Mouse (Mus musculus): ENCODE measurements around the gene Btbd10.
A peak's percentile ranks its signal among the peaks of the same experiment; 100 is the strongest.

The Btbd10 gene

GRCm38 (mm10) chr7:113295077-113295890 lies 73.9 kb downstream of the Btbd10 start:
- no peak for DNase-seq (ENCODE audit: low spot score in 2 of 2)

GRCm38 (mm10) chr7:113294598-113294997 lies 74.6 kb downstream of the Btbd10 start:
- no peak for DNase-seq (ENCODE audit: low spot score in 2 of 2)

- DNase-seq (ENCODE audit: low spot score in 2 of 2), result no peak
Measured at GRCm38 (mm10) chr7:113292193-113292592, 77.0 kb downstream of the Btbd10 start.

GRCm38 (mm10) chr7:113291741-113292140 lies 77.5 kb downstream of the Btbd10 start:
- DNase-seq (ENCODE audit: low spot score in 2 of 2), result no peak

GRCm38 (mm10) chr7:113289211-113289610 lies 80.0 kb downstream of the Btbd10 start:
- DNase-seq (ENCODE audit: low spot score in 2 of 2), result no peak

- no peak for DNase-seq (ENCODE audit: low spot score in 2 of 2)
Measured at GRCm38 (mm10) chr7:113285405-113285804, 83.8 kb downstream of the Btbd10 start.

- DNase-seq (ENCODE audit: low spot score in 2 of 2), result no peak
Measured at GRCm38 (mm10) chr7:113279246-113279645, 89.9 kb downstream of the Btbd10 start.

- no peak for DNase-seq (ENCODE audit: low spot score in 2 of 2)
Measured at GRCm38 (mm10) chr7:113278493-113278892, 90.7 kb downstream of the Btbd10 start.

GRCm38 (mm10) chr7:113277245-113277644 lies 91.9 kb downstream of the Btbd10 start:
- DNase-seq (ENCODE audit: low spot score in 2 of 2), result no peak

GRCm38 (mm10) chr7:113272338-113272997 lies 96.7 kb downstream of the Btbd10 start:
- DNase-seq (ENCODE audit: low spot score in 2 of 2), result no peak

- no peak for DNase-seq (ENCODE audit: low spot score in 2 of 2)
Measured at GRCm38 (mm10) chr7:113270991-113271390, 98.2 kb downstream of the Btbd10 start.

- DNase-seq (ENCODE audit: low spot score in 2 of 2), result no peak
Measured at GRCm38 (mm10) chr7:113270551-113270950, 98.6 kb downstream of the Btbd10 start.

GRCm38 (mm10) chr7:113269921-113270320 lies 99.3 kb downstream of the Btbd10 start:
- DNase-seq (ENCODE audit: low spot score in 2 of 2), result no peak

- no peak for DNase-seq (ENCODE audit: low spot score in 2 of 2)
Measured at GRCm38 (mm10) chr7:113269081-113269480, 100.1 kb downstream of the Btbd10 start.

GRCm38 (mm10) chr7:113268287-113268686 lies 100.9 kb downstream of the Btbd10 start:
- peak; percentile 51 to 68 for DNase-seq (ENCODE audit: low spot score in 2 of 2)
